Mouse (Mus musculus): ENCODE data around the gene Sema6d.

DNA sequence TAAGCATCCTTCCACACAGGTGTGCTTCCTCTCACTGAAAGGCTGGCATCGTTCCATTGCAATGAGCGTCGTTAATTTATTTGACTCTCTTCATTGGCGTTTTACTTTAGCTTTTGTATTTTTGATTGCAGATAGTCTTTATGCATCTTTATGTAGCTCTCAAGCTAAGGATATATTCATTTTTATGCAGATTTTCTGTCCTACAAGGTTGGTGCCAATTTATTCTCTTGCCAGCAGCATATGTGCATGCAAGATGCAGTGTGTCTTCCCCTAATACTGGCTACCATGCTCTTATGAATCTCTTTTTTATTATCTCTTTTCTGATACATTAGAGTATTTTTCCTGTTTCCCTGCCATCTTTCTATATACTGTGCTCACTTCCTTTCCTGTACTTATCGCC is 111.7 kb downstream of the Sema6d start:
- TF ChIP-seq POLR2A (IDR thresholded peaks at IDR 0.05; ENCODE audit: insufficient read depth, low read length) (no peak), CTCF (IDR thresholded peaks at IDR 0.05; ENCODE audit: low read depth, low read length) (no peak), EP300 (IDR thresholded peaks at IDR 0.05; ENCODE audit: insufficient read depth, low read depth, low read length) (no peak)

All from ES-Bruce4 (cell line).